Mouse (Mus musculus): Measurements from ENCODE around the gene Gm6899.

GRCm38 (mm10) chr11:26601571-26602175, 8.6 kb downstream of the Gm6899 start:
- TF ChIP-seq TCF12 (IDR thresholded peaks at IDR 0.05; ENCODE audit: low read depth, low read length) (no peak), CTCF (conservative IDR thresholded peaks at IDR 0.05 in 1 of 2, IDR thresholded peaks at IDR 0.05 in 1 of 2; ENCODE audit: low read depth in 2 of 2, low read length in 2 of 2) (peak in 1 of 2 experiments; percentile 59; a peak in 2 of 4 replicates), ETS1 (conservative IDR thresholded peaks at IDR 0.05; ENCODE audit: low read depth, low read length) (peak; percentile 65), GABPA (IDR thresholded peaks at IDR 0.05; ENCODE audit: insufficient replicate concordance, low read depth, low read length) (no peak), MAZ (IDR thresholded peaks at IDR 0.05; ENCODE audit: low read depth, low read length) (no peak), CHD2 (IDR thresholded peaks at IDR 0.05; ENCODE audit: low read length) (no peak), POLR2A (IDR thresholded peaks at IDR 0.05; ENCODE audit: low read depth, low read length) (no peak), ZC3H11A (IDR thresholded peaks at IDR 0.05; ENCODE audit: low read depth, low read length) (no peak), ZKSCAN1 (IDR thresholded peaks at IDR 0.05; ENCODE audit: borderline replicate concordance, low read depth, low read length) (no peak)
